Mouse (Mus musculus): ENCODE results near the gene Ube2a.

Ube2a gene

DNA sequence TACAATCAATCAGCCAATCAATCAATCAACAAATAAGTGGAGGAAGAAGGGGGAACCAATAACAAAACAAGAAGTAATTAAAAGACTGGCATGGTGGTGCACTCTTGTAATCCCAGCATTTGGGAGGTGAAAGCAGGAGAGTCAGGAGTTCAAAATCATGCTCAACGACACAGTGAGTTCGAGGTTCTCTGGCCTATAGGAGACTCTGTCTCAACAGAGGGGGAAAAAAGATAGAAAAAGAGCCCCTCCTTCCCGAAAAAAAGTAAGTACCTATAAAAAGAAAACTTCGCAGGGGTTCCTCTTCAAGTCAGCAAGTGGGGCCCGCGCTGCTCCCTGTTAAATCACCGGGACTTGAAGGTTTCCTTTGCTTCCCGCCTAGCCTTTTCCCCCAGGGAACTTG is at the start of gene Ube2a, which contains the start of gene C330007P06Rik:
Gene Ube2a (plus strand): TSS at position 136 of the 400 bp plus-strand sequence.
Gene C330007P06Rik (minus strand): TSS at position 347 of the 400 bp plus-strand sequence.
- no peak for DNase-seq (ENCODE audit: extremely low read depth, insufficient read length, low spot score)

DNA sequence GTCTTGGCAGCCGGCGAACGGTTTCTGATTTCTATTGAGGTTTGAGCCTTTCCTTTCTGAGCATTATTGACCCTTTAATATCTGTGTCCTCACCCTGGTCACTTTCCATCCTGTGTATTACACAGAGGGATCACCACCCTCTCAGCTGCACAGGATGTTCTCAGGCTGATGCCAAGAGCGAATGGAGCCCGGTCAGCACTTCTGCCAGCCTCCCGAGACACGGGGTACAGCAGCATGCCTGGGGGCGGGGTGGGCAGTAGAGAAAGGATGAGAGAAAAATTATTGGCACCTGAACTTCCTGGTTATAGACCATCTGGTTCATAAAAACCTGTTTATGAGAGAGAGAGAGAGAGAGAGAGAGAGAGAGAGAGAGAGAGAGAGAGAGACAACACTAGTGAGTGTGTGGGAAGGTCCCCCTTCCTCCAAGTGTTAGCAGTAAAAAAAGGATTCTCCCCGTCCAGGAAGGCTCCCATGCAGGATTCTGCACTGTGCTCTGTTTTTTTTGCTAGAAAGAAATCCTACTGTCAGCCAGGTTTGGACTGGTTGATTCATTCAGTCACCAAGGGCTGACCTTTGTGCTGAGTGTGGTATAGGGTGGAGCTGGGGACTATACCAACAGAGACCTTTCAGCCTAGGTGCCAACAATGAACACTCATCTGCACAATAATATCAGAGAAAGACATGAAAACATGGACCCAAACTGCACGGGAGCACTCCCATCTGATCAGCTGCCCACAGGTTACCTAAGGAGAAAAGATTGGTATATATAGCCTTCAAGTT is 49.6 kb upstream of the Ube2a start:
- no peak for DNase-seq (ENCODE audit: extremely low read depth, insufficient read length, low spot score)

DNA sequence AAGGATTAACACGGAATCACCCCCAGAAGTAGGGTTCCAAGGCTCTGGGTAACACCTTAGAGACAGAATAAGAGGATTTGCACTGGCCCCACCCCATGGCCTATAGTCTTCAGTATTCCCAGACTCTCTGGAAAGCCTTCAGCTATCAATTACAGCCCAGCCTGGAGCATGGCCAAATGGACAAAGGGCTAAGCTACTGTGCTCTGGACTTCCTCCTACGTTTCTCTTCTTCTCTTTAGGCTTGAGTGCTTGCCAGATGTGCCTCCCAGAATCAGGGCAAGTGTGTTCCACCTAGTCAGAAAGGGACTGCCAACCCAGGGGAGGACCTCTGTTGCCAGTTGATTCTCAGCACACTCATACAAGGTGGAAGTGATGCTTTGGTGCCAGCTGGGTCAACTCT is 48.7 kb upstream of the Ube2a start:
- no peak for DNase-seq (ENCODE audit: extremely low read depth, insufficient read length, low spot score)

DNA sequence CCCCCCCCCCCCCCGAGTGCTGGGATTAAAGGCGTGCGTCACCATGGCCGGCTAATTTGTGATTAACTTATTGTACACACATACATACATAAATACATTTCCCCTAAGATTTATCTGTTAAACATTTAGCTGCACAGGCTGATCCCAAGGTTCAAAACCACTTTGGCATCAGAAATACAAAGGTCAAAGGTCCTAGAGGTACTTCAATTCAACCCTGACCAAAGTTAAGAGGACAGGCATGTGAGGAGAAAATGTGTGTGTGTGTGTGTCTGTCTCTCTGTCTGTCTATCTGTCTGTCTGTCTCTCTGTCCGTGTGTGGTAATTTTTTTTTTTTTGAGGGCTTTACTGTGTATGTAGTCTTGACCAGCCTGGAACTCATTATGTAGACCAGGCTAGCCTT is 46.8 kb upstream of the Ube2a start:
- no peak for DNase-seq (ENCODE audit: extremely low read depth, insufficient read length, low spot score)

DNA sequence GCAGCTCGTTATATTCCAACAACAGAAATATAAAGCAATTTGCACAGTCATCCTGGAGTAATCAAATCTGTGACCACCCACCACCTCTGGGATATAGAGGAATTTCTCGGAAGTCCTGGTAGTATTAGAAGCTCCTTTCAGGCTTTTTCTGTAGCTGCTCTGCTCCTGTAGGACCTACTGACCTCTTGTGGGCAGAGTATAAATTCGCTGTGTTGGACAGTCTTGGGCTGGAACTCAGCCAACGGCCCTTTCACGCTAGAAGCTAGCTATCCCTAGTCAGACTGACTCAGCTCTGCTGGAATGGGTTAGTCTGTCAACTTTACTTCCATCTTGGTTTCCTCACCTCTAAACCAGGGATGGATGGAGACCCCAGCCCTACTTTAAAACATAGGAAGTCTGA is 43.4 kb upstream of the Ube2a start:
- peak; percentile 33 for DNase-seq (ENCODE audit: extremely low read depth, insufficient read length, low spot score)

DNA sequence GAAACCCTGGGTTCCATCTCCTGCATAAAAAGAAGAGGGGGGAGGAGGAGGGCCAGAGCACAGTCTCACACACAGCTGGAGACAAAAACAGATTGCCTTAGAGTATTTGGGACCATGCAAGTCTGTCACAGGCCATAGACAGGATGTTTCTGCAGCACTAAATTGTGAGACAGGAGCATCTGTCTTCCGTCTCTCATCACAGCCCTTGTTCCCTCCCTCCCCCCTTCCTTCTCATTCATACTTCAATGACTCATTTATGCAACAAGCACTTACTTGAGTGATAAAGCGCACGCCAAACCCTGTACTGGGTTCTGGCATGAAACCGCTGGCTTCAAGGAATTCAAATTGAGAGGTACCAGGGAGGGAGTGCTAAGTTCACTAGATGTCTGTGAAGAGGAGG is 42.1 kb upstream of the Ube2a start:
- peak; percentile 19 for DNase-seq (ENCODE audit: extremely low read depth, insufficient read length, low spot score)

DNA sequence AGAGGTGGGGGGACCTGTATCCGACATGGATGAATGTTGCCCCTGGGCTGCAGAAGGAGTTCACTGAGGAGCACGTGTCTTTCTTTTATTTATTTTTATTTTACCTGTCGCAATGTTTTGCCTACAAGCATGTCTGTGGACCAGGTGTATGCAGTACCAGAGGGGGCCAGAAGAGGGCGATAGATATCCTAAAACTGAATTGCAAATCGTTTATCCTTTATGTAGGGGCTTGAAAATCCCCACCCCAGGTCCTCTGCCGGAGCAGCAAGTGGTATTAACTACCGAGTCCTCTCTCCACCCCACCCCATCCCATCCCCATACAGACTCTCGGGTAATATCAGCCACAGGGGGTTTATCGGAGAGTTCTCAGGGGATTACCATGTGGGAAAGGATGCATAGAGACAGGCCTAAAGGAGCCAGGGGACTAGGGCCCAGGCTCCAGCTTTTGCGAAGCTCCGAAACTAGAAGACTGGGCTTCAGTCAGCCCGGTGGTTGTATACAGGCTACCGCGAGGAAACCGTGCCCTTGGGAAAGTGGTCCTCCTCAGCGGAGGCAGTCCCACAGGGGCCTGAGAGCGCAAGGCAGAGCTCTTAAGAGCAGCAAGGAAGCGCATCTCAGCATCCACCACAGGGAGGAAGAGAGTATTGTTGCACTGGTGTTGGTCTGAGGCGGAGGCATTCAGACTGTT is 40.2 kb upstream of the Ube2a start:
- peak; percentile 21 for DNase-seq (ENCODE audit: extremely low read depth, insufficient read length, low spot score)

DNA sequence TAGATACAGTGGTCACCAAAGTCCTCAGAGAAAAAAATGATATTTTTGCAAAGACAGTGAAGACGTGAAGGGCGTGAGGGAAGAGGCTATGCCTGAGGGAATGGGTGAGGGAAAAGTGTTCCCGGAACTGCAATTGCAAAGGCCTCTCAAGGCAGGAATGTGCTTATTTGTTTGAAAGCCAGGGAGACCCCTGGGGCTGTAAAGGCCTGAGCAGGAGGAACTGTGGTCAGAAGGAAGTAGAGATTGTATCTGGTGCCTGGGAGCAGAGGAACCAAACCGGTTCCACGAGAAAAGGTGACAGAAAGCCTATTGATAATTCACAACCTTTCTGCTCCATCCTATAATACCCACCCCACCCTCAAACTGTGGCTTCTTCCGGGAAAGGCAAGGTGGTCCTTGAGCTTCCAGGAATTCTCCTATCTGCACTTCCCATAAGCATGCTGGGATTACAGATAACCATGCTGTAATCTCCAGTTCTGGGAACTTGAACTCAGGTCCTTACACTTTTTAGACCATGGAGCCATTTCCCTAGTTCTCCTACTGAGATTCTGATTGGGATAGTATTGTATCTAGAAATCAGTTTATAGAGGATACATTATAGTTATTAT is 36.5 kb upstream of the Ube2a start:
- no peak for DNase-seq (ENCODE audit: extremely low read depth, insufficient read length, low spot score)

DNA sequence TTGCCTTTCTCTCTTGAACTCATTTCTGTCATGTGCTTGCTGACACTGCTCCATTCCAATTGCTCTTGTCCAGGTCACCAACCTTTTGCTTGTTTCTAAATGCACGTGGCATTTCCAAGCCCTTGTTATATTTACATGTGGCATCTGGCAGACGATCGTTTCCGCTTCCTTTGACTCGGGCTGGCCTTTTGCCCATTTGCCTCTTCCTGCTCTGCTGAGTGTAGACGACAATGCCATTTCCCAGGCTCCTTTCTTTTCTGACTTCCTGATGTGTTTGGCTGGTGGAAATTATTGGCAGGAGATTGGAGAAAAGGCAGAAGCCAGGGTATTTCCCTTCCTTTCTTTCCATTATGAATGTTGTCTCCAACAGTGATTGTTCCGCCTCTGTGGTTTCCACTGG is 34.3 kb upstream of the Ube2a start:
- DNase-seq (ENCODE audit: extremely low read depth, insufficient read length, low spot score): no peak

DNA sequence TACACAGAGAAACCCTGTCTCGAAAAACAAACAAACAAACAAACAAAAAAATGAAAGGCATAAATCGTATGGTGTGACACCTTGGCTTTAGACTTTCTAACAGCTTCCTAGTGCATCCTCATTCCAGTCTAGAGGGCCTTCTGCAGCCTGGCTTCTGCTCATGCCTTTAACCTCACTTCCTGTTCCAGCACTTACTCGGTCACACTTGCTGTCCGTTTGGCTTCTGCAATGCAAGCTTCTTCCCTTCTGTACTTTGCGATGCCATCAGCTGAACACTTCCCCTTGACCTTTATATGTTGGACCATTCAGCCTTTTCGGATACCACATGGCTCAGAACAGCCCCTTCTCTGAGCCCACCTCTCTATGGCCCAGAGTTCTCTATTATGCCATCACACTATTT is 32.0 kb upstream of the Ube2a start:
- DNase-seq (ENCODE audit: extremely low read depth, insufficient read length, low spot score): no peak

DNA sequence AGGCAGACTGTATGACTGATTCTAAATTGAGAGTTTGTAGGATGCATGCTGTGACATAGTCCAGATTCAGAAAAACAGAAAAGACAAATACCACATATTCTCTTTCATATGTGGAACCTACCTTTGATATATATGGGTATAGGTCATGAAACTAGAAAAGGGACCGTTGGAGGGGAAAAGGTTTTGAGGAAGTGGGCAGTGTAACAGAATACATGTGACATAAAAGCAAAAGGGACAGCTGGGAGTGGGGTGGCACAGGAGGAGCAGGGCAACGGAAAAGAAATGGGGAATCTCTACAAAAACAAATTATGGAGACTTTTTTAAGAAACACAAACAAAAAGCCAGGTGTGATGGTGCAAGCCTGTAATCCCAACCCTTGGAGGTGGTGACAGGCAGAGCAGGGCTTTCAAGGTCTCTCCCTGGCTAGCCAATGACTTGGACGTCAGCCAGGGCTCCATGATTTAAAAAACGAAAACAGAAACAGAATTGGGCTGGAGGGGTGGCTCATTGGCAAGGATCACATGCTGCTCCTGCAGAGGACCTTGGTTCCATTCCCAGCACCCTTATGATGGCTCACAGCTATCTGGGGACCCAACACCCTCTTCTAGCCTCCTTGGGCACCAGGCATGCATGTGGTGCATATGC is 30.2 kb upstream of the Ube2a start:
- no peak for DNase-seq (ENCODE audit: extremely low read depth, insufficient read length, low spot score)

DNA sequence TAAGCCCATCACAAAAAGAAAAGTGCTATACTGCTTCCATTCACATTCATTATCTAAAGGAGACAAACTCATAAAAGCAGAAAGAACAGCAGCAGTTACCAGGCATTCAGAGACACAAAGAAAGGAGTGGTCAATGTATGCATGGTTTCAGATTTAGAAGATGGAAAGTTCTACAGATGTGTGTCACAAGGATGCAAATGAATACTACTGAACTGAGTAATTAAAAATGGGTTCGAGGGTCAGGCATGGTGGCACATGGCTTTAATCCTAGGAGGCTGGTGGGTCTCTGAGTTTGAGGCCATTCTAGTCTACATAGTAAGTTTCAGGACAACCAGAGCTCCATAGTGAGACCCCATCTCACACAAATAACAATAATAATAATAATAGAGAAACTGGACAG is 26.5 kb upstream of the Ube2a start:
- DNase-seq (ENCODE audit: extremely low read depth, insufficient read length, low spot score): no peak

DNA sequence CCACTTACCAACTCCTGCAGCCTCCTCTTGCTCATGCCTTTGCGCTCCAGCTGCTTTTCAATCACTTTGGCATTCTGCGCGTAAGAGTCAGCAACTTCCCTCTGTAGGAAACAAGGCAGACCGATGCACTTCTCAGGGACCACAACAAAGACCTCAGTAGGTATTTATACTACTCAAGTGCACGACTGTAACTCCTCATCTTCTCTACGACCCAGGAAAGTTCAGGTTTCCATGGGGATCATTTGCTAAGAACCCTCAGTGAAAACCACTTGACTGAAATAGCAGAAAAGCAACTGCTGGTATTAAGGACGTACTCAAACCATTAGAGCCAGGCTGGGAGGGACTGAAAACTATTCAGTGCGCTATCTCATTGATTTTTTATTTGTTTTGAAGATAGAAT is 21.1 kb upstream of the Ube2a start:
- no peak for DNase-seq (ENCODE audit: extremely low read depth, insufficient read length, low spot score)

DNA sequence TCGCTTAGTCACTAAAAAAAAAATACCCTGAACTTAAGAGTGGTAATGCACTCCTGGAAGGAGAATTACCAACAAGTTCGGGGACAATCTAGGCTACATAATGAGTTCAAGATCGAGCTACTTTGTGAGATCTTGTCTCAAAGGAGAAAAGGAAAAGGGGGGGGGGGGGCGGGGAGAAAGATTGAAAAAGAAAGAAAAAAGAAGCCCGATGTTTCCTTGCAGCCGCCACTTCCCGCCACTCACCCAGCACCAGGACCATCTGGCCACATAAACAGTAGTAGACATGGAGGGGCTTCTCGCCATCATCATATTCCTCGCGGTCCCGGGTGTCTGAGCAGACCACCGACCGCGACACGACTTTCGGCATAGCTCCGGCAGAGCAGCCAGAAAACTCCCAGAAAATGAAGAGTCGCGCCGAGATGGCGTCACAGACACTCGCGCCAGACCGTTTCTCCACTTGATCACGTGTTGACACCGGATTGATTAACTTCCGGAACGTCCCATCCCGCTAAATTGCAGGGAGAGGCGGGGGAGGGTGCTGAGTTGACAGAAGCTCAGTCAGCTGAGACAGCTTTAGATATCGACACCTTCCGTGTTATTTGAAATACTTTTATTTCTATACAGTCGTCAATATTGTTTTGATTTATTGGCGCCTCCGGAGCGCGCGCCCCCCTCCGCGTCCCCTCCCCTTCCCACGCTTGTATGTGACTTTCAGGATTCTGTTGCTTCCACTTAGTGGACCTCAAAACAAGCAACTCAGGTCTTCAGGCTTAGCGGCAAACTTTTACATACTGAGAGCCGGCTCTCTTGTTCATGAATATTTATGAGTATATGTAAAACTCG is 9.7 kb upstream of the Ube2a start:
- peak; percentile 86 for DNase-seq (ENCODE audit: extremely low read depth, insufficient read length, low spot score)

DNA sequence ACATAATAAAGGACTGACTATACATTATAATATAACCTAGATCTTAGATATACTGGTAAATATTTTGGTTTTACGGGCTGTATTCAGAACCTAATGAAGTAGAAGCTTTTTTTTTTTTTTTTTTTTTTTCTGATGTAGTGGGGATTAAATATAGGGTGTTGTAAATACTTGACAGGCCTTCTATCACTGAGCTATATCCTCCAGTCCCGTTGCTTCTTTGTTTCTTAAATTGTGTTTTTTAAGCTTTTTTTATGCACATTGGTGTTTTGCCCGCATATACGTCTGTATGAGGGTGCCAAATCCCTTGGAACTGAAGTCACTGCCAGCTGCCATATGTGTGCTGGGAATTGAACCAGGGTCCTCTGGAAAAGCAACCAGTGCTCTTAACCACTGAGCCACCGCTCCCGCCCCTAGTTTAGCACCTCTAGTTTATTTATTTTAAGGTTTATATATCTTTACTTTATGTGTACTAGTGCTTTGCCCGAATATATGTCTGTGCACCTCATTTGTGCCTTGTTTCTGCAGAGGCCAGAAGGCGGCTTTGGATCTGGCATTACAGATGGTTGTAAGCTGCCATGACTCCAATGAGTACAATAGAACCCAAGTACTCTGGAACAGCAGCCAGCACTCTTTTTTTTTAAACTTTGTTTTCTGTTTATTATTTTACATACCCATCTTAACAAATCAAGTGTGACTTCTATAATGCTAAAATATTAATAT is 8.9 kb upstream of the Ube2a start:
- no peak for DNase-seq (ENCODE audit: extremely low read depth, insufficient read length, low spot score)

DNA sequence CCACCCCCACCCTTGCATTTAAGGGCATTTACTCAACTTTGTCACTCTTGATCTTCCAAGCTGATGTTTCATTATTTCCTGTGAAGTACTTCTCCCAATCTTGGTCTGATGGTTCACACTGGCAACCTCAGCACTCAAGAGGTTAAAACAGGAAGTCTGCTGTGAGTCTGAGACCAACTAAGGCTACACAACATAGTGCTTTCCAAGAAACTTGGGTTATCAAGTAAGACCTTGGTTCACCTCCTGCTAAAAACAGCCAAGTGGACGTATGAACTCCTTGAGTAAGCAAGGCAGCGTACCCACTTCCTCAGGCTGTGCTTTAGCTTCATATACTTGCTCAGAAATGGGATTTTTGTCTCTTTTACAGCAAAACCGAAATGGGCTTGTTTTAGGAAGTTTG is 3.3 kb upstream of the Ube2a start:
- DNase-seq (ENCODE audit: extremely low read depth, insufficient read length, low spot score): no peak

DNA sequence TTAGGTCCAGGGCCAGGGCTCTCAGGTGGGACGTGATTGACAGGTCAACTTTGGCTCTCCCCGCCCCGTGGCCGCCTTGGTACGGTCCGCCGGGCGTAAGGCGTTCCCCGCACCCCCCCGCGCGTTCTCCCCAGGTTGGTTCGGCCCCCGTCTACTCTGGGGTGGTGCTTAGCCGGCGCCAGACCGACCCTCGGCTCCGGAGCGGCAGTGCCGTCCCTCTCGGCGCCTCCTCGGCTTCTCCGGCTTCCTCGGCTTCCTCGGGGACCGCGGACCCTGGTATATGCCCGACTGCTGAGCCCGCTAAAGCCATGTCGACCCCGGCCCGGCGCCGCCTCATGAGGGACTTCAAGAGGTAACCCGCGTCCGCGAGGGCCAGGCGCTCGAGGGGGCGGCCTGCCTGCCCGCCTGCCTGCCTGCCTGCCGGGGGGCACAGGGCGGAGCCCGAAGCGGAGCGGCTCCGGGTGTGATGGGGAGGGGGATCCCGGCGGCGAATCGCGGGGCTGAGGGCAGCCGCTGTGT is 537 bp downstream of the Ube2a start:
- peak; percentile 89 for DNase-seq (ENCODE audit: extremely low read depth, insufficient read length, low spot score)

DNA sequence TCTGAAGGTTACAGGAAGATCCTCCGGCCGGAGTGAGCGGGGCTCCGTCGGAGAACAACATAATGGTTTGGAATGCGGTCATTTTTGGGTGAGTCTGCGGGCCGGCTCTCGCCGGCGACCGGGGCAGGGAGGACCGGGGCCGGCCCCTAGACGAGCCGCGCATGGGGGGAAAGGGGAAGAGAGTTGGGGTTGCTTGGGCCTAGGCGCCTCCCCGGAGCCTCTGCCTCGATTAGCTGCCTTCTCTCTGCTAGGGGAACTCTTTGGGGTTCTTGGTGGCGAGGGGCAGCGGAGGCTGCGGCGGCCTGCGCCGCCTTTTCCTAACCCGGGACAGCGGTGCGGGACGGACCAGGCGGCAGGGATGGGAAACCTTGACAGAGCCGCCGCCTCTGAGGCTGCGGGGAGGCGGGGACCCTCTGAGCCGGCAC is 1.0 kb downstream of the Ube2a start:
- DNase-seq (ENCODE audit: extremely low read depth, insufficient read length, low spot score): no peak

DNA sequence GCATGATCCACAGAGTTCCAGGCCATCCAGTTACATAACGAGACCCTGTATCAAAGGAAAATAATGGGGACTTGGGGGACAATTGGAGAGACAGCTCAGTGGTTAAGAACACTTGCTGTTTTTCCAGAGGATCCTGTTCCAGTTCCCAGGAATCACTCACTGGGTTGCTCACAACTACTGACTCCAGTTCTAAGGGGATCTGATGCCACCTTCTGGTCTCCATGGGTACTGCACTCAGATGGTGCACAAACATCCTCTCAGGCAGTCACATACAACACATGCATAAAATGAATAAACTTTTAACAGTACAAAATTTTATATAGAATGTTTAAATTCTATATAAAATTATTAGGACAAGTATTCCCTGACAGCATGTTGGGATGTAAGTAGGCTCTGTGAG is 11.0 kb downstream of the Ube2a start:
- DNase-seq (ENCODE audit: extremely low read depth, insufficient read length, low spot score): no peak

DNA sequence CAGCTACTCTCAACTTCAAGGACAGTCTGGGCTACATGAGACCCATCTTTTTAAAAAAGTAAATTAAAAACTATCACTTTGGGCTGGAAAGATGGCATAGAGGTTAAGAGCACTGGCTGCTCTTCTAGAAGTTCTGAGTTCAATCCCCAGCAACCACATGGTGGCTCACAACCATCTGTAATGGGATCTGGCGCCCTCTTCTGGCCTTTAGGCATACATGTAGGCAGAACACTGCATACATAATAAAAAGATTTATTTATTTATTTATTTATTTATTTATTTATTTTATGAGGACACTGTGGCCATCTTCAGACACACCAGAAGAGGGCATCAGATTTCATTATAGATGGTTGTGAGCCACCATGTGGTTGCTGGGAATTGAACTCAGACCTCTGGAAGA is 25.2 kb downstream of the Ube2a start:
- peak; percentile 18 for DNase-seq (ENCODE audit: extremely low read depth, insufficient read length, low spot score)
